Mouse (Mus musculus): ENCODE results near the gene Actr5.

Gene Actr5

DNA sequence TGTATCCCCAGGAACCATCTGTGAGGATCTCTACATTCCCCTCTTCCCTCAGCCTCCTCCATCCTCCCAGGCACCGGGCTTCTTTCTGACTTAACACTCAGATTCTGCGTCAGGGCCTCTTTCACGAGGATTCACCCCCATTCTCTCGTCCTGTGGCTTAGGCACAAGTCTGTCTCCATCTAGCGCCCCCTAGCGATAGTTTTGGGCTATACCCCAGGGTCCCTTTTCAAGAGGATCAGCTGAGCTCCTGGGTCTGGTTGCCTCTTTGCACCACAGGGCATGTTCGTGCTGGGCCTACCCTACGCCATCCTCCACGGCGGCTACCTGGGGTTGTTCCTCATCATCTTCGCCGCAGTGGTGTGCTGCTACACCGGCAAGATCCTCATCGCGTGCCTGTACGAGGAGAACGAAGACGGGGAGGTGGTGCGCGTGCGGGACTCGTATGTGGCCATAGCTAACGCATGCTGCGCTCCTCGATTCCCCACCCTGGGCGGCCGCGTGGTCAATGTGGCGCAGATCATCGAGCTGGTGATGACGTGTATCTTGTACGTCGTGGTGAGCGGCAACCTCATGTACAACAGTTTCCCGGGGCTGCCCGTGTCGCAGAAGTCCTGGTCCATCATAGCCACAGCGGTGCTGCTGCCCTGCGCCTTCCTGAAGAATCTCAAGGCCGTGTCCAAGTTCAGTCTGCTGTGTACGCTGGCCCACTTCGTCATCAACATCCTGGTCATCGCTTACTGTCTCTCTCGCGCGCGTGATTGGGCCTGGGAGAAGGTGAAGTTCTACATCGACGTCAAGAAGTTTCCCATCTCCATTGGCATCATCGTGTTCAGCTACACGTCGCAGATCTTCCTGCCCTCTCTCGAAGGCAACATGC lies 10.9 kb upstream of the Actr5 start:
- in situ Hi-C loops (cut with MboI; ENCODE audit: low sequenced_read_pairs): no loop called here

DNA sequence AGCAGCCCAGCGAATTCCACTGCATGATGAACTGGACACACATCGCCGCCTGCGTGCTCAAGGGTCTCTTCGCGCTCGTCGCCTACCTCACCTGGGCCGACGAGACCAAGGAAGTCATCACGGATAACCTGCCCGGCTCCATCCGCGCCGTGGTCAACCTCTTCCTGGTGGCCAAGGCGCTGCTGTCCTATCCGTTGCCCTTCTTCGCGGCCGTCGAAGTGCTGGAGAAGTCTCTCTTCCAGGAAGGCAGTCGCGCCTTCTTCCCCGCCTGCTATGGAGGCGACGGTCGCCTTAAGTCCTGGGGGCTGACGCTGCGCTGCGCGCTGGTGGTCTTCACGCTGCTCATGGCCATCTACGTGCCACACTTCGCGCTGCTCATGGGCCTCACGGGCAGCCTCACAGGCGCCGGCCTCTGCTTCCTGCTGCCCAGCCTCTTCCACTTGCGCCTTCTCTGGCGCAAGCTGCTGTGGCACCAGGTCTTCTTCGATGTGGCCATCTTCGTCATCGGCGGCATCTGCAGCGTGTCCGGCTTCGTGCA lies 10.2 kb upstream of the Actr5 start:
- in situ Hi-C loops (cut with MboI; ENCODE audit: low sequenced_read_pairs): no loop called here

DNA sequence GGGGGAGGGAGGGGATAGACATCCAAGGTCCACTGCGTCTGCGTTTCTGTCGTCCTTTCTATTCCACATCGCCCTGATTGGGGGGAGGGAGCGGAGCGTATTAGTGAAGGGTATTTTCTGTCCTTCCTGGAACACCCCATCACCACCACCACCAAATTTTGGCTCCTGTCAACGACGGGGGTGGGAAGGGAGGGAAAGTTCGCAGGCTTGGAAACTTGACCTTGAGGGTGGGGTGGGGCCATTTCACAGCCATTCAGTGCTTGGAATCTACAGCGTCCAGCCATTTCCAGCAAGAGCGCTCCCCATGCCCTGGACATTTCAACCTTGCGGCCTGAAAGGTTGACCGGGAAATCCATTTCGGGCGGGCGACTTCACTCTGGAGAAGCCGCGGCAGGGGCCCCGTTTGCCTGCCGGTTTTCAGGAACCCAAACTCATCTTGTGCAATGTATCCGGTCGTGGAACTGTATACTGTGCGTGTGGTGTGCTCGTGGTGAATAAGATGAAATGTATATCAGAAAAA lies 9.5 kb upstream of the Actr5 start:
- in situ Hi-C loops (cut with MboI; ENCODE audit: low sequenced_read_pairs): no loop called here

DNA sequence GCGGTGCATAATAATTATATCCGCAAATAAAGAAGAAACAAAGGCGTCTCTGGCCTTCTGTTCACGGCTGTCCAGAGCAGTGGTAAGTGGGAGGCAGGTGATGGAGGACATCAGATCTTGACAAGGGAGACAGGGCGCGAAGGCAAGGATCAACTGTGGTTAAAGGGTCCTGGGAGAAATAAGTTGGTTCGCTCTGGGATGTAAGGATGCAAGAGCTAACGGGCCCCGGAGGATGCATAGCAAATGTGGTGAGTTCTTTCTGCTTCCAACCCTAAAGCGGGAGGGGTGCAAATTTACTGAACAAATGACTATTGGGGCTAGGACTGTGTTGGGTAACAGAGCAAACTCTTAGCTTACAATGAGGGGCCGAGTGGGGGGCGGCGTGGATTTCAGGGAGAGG lies 9.0 kb upstream of the Actr5 start:
- in situ Hi-C loops (cut with MboI; ENCODE audit: low sequenced_read_pairs): no loop called here

DNA sequence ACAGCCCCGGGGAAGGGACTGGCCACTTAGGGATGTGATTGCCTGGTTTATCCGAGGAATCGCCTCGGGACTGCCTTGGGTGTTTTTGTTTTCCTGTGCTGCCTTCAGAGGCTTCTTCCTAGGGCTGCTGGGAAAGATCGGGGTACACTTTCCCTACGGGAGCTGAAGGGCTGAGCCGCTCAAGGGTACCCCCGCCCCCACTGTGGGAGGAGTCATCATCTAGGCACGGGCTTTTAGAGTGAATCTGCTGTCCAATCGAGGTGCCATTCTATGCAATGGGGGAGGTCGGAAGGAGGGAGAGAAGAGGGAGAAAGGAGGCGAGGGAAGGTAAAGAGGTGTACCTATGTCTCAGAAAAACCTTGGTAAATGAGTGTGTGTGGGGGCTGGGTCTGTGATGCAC lies 8.4 kb upstream of the Actr5 start:
- in situ Hi-C loops (cut with MboI; ENCODE audit: low sequenced_read_pairs): no loop called here

DNA sequence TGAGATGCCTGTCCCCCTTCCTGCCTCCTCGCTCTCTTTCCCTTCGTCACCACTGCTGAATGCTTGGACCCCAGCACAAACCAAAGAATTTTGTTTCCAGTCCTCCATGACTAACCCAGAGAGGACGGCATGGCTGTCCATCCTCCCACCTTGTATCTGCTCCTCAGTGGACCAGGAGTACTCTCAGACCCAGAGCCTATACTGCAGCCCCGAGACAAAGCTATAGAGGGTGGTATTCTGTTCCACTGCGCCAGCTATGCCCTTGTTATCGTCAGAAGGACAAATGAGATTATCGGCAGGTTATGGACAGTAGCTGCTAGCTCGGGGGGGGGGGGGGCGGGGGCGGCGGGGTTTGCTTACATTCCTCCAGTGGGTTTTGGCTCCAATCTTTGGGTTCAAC lies 7.9 kb upstream of the Actr5 start:
- in situ Hi-C loops (cut with MboI; ENCODE audit: low sequenced_read_pairs): no loop called here

DNA sequence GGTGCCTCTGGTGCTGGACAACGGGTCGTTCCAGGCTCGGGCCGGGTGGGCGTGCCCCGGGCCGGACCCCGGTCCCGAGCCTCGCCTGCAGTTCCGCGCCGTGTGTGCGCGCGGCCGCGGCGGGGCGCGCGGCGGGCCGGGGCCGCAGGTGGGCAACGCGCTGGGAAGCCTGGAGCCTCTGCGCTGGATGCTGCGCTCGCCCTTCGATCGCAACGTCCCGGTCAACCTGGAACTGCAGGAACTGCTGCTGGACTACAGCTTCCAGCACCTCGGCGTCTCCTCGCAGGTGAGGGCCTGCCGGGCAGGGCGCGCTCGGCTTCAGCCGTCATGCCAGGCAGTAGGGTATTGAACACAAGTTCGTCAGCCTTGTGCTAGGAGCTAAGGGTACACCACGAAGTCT lies 543 bp downstream of the Actr5 start:
- in situ Hi-C loops (cut with MboI; ENCODE audit: low sequenced_read_pairs): no loop called here

DNA sequence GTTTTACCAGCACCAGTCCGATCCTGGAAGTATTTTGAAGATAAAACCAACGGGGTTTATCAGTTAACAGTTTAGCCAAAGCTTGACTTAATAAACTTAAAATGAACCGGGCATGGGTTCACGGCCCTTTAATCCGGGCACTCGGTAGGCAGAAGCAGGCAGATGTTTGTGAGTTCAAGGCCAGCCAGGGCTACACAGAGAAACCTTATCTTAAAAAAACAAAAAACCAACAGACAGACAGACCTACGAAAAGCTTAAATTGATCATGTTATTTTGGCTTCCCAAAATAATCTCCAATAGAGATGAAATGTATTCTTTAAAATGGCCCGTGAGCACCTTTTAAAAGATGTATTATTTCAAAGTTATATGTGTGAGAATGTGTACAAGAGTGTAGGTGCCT lies 1.0 kb downstream of the Actr5 start:
- in situ Hi-C loops (cut with MboI; ENCODE audit: low sequenced_read_pairs): no loop called here

DNA sequence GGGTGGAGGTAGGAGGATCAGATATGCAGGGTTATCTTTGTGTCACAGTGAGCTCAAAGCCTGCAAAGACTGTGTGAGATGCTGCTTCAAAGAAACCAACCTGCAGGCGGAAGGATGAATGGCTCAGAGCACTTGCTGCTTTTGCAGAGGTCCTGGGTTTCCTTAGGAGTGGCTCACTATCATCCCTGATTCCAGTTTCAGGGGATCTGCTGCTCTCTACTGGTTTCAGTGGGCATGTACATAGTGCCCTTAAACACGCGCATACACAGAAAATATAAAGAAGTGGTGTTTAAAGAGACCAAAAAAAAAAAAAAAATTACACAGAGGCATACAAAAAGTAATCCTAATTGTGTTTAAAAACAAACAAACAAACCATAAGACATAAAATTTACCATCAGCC lies 4.2 kb downstream of the Actr5 start:
- in situ Hi-C loops (cut with MboI; ENCODE audit: low sequenced_read_pairs): no loop called here

DNA sequence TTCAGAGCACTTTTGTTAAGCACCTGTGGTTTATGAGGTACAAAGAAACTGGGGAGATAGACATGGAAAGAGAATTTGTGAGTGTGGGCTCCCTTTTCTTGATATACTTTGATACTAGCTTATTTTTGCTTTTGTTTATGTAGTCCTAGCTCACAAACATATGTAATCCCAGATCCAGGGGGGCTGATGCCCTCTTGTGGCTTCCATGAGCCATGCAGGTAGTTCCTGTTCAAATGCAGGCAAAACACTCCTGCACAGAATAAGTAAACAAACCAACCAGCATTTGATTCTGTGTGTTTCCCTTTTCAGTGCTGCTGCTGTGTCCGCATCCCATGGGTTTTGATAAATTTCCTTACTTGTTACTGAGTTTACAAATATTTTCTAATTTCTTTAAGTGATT lies 4.7 kb downstream of the Actr5 start:
- in situ Hi-C loops (cut with MboI; ENCODE audit: low sequenced_read_pairs): no loop called here

DNA sequence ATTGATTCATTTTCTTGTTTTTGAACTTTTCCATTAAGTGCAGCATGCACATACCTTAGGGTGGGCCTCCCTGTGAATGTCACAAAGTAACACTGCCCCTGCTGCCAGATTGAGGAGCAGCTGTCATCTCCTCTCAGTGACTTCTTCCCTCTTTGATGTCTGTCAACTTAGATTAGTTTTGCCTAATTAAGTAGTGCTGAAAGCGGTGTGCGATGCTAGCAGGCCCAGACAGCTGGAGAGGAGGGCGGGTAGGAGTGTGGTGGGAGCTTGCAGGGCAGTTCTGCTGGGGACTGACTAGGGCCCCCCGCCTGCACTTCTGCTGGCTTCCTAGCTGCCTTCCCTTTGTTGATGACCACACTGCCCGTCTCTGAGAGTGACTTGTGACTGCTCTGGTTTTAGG lies 7.2 kb downstream of the Actr5 start:
- in situ Hi-C loops (cut with MboI; ENCODE audit: low sequenced_read_pairs): loop anchor here (10.0 kb wide), 1 partner anchor 87 kb away; no protein-coding TSS in a partner anchor

DNA sequence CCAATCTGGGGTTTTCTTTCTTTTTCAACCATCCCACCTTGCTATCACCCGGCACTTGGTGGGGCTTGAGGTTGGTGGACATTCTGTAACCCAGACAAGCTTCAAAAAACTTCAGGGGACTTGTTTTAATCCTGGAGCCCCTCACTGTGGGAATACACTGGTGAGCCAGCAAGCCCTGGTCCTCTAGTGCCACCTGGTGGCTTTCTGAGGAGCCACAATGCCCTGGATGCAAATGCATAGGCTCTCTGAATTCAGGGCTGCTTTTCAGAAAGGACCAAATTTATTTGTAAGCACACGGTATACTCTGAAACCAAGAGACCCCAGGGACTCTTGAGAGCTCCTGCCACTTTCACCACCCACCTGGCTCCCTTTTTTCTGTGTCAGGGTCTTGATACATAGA lies 17.2 kb downstream of the Actr5 start:
- in situ Hi-C loops (cut with MboI; ENCODE audit: low sequenced_read_pairs): no loop called here

DNA sequence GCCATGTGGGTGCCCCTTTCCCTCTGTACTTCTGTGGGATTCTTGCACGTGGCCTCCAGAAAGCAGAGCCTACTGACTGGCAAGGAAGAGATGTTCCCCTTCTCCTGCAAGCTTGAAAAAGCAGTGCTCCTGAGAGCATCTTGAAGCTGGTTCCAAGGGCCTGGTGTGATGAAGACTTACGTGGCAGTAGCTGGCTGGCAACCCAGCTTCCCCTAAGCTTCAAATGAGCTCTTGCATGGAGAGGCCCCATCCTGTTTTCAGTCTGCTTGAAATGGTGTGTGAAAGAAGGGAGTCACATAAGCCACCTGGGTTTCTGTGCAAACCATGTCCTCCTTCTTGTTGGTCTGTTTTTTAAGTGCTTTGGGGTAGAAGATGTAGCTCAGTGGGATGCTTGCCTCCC lies 17.9 kb downstream of the Actr5 start:
- in situ Hi-C loops (cut with MboI; ENCODE audit: low sequenced_read_pairs): no loop called here

DNA sequence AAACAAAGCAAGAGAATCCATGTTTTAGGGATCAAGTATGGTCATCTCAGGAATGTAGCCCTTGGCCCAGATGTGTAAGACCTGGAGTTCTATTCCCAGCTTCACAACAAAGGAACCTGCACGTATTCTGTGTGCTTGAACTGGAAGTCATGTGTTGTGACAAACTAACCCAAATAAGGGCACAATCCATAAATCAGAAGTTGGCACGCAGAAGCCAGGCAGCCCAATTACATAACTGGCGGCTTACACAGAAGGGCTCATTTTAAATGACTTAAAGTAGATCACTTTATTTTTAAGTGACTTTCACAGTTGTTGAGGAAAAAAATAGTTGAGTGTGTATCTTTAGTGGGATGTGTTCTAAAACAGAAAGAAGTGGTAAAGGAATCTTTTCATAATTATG lies 19.1 kb downstream of the Actr5 start:
- in situ Hi-C loops (cut with MboI; ENCODE audit: low sequenced_read_pairs): no loop called here

DNA sequence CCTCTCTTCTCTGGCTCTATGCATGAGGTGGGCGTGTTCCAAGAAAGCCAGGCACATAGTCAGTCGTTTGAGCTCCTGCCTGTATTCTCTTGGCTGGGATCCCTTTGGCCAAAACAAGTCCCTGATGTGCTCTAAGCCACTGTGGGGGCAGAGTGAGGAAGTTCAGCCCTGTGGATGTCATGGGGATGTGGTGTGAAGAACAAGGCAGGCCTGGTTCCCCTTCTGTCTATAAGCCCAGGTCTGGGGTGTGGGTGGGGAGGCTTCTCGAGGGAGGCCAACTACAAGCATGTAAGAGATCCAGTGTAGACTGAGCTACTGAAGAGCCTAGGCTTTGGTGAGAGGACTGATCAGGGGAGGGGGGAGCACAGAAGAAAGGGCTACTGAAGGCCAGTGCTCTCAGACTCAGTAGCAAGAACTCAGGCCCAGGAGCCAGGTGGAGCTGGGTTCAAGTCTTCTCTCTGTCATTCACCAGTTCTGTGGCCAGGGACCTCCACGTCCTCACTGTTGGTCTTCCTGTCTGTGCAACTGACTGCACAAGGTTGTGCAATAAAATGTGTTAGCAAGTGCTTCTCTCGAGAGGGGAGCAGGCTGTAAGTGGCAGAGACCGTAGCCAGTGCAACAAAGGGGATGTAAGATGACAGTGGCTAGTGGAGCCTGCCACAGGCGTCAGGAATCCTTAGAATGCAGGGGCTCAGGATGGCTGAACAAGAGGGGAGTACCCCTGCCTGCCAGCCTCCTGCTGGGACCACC lies 26.6 kb downstream of the Actr5 start:
- in situ Hi-C loops (cut with MboI; ENCODE audit: low sequenced_read_pairs): no loop called here

DNA sequence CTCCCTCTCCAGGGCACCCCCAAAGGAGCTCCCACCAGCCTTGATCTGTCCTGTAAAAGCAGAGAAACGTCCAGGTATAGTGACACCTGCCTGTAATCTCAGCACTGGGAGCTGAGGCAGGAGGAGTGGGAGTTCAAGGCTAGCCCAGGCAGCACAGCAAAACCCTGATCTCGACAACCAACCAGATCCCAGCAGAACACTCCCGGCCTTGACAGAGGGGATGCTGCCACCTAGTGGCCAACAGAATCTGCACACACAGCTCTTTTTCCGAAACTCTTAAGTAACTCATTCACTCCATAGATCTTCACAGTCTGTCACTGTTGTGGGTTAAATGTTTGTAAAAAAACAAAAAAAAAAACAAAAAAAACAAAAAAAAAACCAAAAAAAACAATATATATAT lies 28.3 kb downstream of the Actr5 start:
- in situ Hi-C loops (cut with MboI; ENCODE audit: low sequenced_read_pairs): no loop called here

DNA sequence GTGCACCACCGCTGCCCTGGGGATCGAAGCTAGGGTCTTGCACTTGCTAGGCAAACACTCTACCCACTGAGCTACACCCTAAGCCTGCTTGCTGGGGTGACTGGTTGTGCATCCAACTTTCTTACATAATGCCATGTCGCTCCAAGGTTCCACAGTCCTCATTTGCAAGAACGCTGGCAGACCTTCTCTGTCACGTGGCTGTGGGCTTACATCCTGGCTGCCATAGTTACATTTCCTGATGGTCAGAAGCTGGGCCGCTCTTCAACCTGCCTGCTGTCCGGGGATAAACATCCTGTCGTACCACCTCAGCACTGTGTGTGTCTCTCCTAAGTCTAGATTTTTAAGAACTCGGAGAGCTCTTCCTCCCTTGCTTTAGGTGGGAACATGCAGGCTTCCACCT lies 30.0 kb downstream of the Actr5 start:
- in situ Hi-C loops (cut with MboI; ENCODE audit: low sequenced_read_pairs): no loop called here

DNA sequence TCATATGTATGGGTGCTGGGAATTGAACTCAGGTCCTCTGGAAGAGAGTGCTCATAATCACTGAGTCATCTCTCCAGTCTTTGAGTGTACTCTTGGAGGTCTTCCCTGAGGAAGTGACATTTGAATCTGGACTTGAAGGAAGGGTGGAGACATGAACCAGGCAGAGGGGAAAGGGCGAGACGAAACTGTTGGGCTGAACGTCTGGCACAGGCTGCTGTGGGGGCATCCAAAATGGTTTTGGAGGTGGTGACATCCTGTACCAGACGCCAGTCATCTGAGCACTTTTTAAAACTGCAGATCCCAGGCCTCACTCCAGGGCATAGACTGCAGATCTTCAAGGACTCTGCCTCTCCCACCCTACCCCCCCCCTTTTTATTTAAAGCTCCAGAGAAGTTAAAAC lies 31.1 kb downstream of the Actr5 start:
- in situ Hi-C loops (cut with MboI; ENCODE audit: low sequenced_read_pairs): no loop called here

DNA sequence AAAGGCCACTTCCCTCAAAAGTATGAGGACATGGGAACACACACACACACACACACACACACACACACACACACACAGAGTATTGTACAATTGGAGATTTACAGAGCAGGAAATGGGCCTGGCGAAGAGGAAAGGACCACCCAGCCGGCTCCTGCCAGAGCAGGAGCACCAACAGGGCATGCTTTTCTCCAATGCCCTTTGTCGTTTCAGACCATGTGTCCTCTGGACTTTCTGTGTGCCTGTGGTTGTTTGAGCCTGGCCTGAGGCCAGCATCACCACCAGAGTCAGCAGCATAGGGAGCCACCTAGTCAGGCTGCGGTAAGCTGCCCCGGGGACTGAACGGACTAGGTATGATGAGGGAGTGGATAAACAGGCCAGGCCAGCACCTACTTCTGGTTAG lies 34.1 kb downstream of the Actr5 start:
- in situ Hi-C loops (cut with MboI; ENCODE audit: low sequenced_read_pairs): no loop called here

DNA sequence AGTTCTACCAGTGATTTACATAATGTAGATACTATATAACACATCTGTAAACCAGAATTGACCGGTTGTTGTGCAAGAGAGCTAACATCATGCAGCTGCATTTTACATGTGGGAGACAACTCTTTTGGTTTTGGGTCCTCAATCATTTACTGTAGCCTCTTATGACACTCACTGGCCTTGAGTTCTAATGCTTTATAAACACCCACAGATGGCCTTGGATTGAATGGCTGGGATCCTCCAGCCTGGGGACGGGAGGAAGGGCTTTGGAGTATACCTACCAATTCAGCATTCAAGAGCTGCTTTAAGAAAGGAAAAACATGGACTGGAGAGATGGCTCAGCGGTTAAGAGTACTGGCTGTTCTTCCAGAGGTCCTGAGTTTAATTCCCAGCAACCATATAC lies 34.7 kb downstream of the Actr5 start:
- in situ Hi-C loops (cut with MboI; ENCODE audit: low sequenced_read_pairs): no loop called here

DNA sequence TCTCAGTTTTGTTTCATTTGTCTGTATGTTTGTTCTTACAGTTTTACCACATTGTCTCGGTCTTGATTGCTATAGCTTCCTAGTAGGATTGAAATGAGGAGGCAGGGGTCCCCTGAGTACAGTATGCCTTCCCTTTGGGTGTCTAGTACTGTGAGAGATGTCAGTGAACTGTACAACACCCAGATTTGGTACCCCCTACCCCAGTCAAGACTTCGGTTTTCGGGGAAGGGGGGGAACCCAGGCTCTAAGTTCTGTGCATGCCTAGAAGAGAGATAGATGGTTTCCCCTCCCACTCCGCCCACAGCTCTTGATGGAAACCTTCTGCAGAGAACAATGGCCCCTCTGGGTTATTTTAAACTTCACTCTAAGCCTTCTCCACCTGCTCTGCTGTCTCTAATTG lies 40.4 kb downstream of the Actr5 start, which contains the start of gene Ppp1r16b:
TSS of gene Ppp1r16b (plus strand) at position 301 of the 400 bp plus-strand sequence.
- in situ Hi-C loops (cut with MboI; ENCODE audit: low sequenced_read_pairs): no loop called here

Measured in CH12F3 (cell line).